Mouse (Mus musculus) heart, postnatal 0 days (tissue): Measurements from ENCODE around the gene Gm7030. TPM values are rescaled to one million over a fixed set of nuclear protein-coding genes. Genes with fewer than 3 reads are reported as not detected.
A peak's percentile ranks its signal among the peaks of the same experiment; 100 is the strongest.
"Not testable (repeated sequence)": the region's sequence is repeated elsewhere in the genome, so short reads cannot be mapped to it uniquely, and the experiment has no call there.

ENCODE experiments used
- ATAC-seq: fragments of 200-750 bp; cut with Nextera tagmentation; 2 replicates; pipeline ENCODE4 v1.8.0; 2017; ENCODE audit warnings: low read depth, moderate number of reproducible peaks, moderate library complexity; ENCODE audit not compliant: insufficient read depth
- DNase-seq: peaks from one replicate; pipeline ENCODE4 v3.0.0-alpha.2; 2016; ENCODE audit warnings: low spot score
- H3K27ac ChIP-seq: fragments of 300-500 bp; sonication (generic); 2 replicates; pipeline ENCODE4 v1.5.1; 2014; ENCODE audit warnings: low read depth, mild to moderate bottlenecking
- H3K27me3 ChIP-seq: fragments of 300-500 bp; sonication (generic); 2 replicates; pipeline ENCODE4 v1.6.1; 2014; ENCODE audit warnings: low read length, mixed read lengths; ENCODE audit not compliant: control insufficient read depth, insufficient read depth
- H3K36me3 ChIP-seq: fragments of 300-500 bp; sonication (generic); replicated peaks from 2 replicates; pipeline ENCODE4 v1.6.1; 2014; ENCODE audit warnings: low read length, mixed read lengths; ENCODE audit not compliant: control insufficient read depth, insufficient read depth
- H3K4me1 ChIP-seq: fragments of 300-500 bp; sonication (generic); 2 replicates; pipeline ENCODE4 v1.6.1; 2014; ENCODE audit warnings: antibody characterized with exemption; ENCODE audit not compliant: control insufficient read depth, insufficient read depth
- H3K4me2 ChIP-seq: fragments of 300-500 bp; sonication (generic); 2 replicates; pipeline ENCODE4 v1.6.1; 2014; ENCODE audit warnings: low read depth, mild to moderate bottlenecking, low read length, moderate library complexity
- H3K4me3 ChIP-seq: fragments of 300-500 bp; sonication (generic); 2 replicates; pipeline ENCODE4 v1.5.1; 2014; ENCODE audit warnings: low read depth, low read length
- H3K9ac ChIP-seq: fragments of 300-500 bp; sonication (generic); replicated peaks from 2 replicates; pipeline ENCODE4 v1.6.1; 2014; ENCODE audit warnings: low read depth, low read length, mixed read lengths
- H3K9me3 ChIP-seq: fragments of 300-500 bp; sonication (generic); replicated peaks from 2 replicates; pipeline ENCODE4 v1.6.1; 2016; ENCODE audit warnings: low read length; ENCODE audit not compliant: control insufficient read depth
- CTCF ChIP-seq: IDR thresholded peaks from 2 replicates; pipeline ENCODE4 v1.5.1; 2016; ENCODE audit warnings: antibody characterized with exemption, control low read depth, low read depth
- EP300 ChIP-seq: IDR thresholded peaks from 2 replicates; pipeline ENCODE4 v1.6.1; 2016; ENCODE audit warnings: antibody characterized with exemption, low read depth
- WGBS: fragments of 180-500 bp; shearing (Covaris S2); extraction: QIAGEN DNeasy Blood & Tissue Kit; methylation state at CpG from one replicate; pipeline ENCODE4 v1.1.7; 2014; 5-methylcytosine and 5-hydroxymethylcytosine counted together
- polyA plus RNA-seq: library from polyadenylated mRNA; unstranded; fragments of >200 nt; fragmentation: Nextera tagmentation; extraction: Ambion mirVana; gene quantifications from 2 replicates; pipeline ENCODE4 v1.2.1, GENCODE M21; 2015
- total RNA-seq: library from RNA; depleted of rRNA; stranded (reverse); fragments of >200 nt; gene quantifications from 2 replicates; pipeline ENCODE4 v1.2.3, GENCODE M21; 2014; ENCODE audit warnings: low replicate concordance

The Gm7030 gene
- total and polyA plus RNA-seq, 2 experiments from 2014 or later = not detected

- not testable (repeated sequence) for H3K9me3 ChIP-seq, H3K36me3 ChIP-seq, DNase-seq, ATAC-seq, H3K27ac ChIP-seq, H3K4me1 ChIP-seq, H3K4me2 ChIP-seq, H3K4me3 ChIP-seq, H3K9ac ChIP-seq
- H3K27me3 ChIP-seq = 0 out of 2 replicates have a peak, but pooled peaks cover 10% of the 10 kb centered on the region
Measured at GRCm38 (mm10) chr17:36135421-36136231, 6.4 kb upstream of the Gm7030 start.

DNA sequence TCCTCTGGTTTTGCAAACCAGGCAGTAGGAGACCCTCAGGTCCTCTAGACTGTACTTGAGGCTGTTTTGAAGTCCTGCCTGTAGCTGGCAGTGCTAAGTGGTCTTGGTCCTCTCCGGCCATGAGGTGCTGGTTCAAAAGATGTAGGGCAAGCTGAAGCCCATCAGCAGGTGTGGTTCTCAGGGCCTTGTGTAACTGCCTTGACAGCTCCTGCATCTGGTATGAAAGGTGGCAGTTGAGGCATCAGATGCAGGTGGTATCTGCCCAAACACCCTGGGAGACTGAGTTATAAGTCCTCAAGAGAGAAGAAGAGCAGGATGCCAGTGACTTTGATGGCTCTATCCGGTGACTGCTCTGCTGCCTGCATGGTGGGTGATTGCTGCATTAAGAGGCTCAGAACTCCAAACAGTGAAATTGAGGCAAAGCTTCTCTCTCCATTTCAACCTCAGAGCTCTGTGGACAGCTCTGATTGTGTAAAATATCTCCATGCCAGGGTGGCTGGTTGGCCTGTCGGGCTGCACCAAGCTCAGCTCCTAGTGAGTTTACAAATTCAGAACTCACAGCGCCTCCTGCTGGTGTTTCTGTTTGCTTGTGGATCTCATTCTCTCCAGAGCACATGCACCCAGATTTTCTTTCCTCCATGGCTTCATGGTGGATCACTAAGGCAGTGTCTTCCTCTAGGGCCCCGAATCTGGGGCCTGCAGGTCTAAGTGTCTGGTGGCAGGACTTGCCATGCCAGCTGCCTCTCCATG lies 2.5 kb upstream of the Gm7030 start:
- no peaks in the 10 kb centered on the region for H3K9me3 ChIP-seq
- ATAC-seq = no peak
- no peak overlapping the region for H3K4me3 ChIP-seq
- no peaks in the 10 kb centered on the region for H3K4me1 ChIP-seq
- TF ChIP-seq EP300 = no peak
- TF ChIP-seq CTCF = no peak
- H3K27ac ChIP-seq = no peak overlapping the region
- 60% methylated on average over 5 of the region's 5 CpGs for WGBS
- H3K9ac ChIP-seq = no peak overlapping the region
- H3K36me3 ChIP-seq = no peaks in the 10 kb centered on the region
- DNase-seq = no peak
- H3K4me2 ChIP-seq = no peak overlapping the region
- peaks cover 6% of the 10 kb centered on the region; the same call in 1 of the 2 replicates for H3K27me3 ChIP-seq

DNA sequence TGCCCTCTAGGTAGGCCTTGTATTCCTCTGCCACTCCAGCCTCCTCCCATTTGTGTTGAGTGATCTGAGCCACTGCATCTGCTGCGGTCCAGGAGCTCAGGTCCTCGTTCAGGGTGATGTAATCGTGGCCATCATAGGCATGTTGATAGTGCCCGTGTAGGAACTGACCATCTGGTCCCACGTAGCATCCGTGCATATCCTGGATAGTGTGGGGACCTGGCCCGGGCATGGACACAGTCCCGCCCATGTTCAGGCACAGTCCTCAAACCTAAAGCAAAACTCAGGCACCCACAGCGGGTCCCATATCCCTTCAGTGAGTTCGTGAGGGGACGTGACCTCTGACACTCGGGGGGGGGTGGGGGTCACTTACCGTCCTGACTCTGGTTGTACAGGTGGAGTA lies 700 bp downstream of the Gm7030 start:
- not testable (repeated sequence) for DNase-seq, ATAC-seq, H3K27me3 ChIP-seq, H3K27ac ChIP-seq, H3K9ac ChIP-seq, H3K9me3 ChIP-seq, H3K4me3 ChIP-seq, H3K4me1 ChIP-seq, H3K4me2 ChIP-seq, H3K36me3 ChIP-seq
- WGBS = 48% methylated on average over 10 of the region's 13 CpGs

DNA sequence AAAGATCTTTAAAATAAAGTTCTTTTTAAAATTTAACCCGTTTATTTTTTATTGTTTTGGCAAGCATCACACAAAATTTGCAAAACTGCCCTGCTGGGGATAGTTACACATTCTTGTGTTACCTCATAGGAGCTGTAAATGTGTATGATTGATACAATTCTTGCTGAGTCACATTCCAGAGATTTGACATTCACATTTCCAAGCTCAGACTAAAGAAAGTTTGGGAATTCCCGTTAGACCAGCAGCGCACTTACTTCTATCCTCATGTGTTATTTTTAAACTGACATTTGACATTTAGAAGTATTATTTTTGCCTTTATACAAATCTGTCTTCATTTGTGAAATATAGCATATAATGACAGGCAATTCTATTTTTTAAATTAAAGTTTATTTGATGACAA lies 5.1 kb downstream of the Gm7030 start:
- H3K4me2 ChIP-seq = not testable (repeated sequence)
- WGBS = 67% methylated on average over 3 of the region's 3 CpGs

DNA sequence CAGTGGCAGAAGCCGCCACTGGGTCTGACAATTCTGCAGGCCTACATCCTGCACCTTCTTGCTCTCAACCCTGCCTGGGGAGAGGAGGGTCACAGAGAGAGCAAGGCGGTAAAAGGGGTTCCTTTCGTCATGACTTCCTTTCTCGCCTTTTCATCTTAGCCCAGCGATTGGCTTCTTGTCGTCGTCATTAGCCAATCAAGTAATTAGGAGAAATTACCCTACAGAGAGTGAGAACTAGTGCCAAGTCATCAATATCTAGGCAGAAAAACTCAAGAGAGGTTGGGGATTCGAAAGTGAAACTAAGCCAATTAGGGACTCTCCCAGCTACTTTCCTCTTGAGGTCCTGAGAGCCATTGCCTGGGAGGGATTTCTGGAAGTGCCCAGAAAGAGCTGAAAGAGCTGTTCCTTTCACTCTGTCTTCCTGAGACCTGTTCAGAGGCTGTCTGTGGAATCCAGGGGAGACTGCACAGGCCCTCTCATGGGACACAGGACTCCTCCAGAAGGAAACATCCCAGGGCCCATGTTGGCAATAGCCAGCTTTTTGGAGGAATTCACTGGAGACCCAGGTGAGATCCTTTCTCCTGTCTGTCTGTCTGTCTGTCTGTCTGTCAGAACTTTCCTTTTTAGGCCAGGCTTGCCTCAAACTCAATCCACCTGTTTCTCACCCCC lies 7.7 kb downstream of the Gm7030 start, which contains the start of gene Gm19684:
Gm19684 (plus strand) TSS at position 327 of the 669 bp plus-strand sequence.
- not testable (repeated sequence) for H3K9ac ChIP-seq, H3K36me3 ChIP-seq, H3K27ac ChIP-seq, H3K9me3 ChIP-seq, H3K4me1 ChIP-seq
- peak within 1 kb of the TSS; percentile 49 for H3K4me2 ChIP-seq
- peak; percentile 70 for ATAC-seq
- WGBS = 5% methylated on average over 8 of the region's 8 CpGs
- H3K4me3 ChIP-seq = peak within 1 kb of the TSS; percentile 38
- H3K27me3 ChIP-seq = peaks cover 19% of the 10 kb centered on the region
- peak; percentile 69 for DNase-seq

More for the DNA sequence above, 5.1 kb downstream of the Gm7030 start:
- peaks cover 18% of the 10 kb centered on the region for H3K27me3 ChIP-seq
- not testable (repeated sequence) for H3K27ac ChIP-seq, DNase-seq, H3K4me3 ChIP-seq, H3K4me1 ChIP-seq, H3K36me3 ChIP-seq, ATAC-seq, H3K9ac ChIP-seq, H3K9me3 ChIP-seq

DNA sequence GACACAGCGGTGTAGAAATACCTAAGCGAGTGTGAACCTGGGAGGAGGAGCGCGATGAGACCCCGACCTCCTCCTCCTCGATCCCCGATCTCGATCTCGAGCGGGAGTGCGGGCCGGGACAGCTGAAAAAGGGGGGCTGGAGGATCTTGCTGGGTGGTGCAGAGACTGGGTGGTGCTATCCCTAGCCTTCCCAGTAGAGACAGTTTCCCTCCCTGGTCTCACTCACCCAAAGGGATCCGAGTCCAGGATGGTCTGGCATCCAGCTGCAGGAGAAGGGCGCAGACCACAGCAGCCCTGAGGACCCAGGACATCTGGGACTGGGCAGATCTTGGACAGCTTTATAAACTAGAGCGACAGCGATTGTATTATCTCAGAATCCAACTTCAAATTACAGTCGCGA lies 8.4 kb downstream of the Gm7030 start:
- H3K27me3 ChIP-seq = peaks cover 19% of the 10 kb centered on the region
- H3K36me3 ChIP-seq, H3K4me1 ChIP-seq, H3K9me3 ChIP-seq, H3K9ac ChIP-seq, DNase-seq, H3K27ac ChIP-seq: not testable (repeated sequence)
- peak overlapping the region; percentile 49 for H3K4me2 ChIP-seq
- ATAC-seq = peak; percentile 39; the same call in 1 of the 2 replicates
- WGBS = 16% methylated on average over 18 of the region's 18 CpGs
- peak overlapping the region; percentile 38 for H3K4me3 ChIP-seq

DNA sequence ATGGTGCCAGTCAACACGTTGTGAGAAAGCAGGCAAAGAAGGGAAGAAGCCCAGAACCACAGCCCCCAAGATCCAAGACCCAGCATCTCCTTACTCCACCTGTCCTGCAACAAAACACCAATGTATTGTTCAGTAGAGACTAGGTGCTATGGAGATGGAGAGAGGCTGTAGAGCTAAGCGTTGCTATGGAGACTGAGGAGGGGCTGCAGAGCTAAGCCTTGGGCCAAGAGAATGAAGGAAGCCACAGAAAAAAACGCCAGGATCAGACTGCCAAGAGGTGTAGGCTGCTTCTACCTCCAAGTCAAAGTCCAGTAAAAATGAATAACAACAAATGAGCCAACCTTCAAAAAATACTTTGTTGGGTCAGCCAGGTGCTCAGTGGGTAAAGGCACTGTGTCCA lies 12.7 kb downstream of the Gm7030 start:
- not testable (repeated sequence) for H3K4me2 ChIP-seq, H3K4me1 ChIP-seq, DNase-seq, H3K27ac ChIP-seq, H3K36me3 ChIP-seq, H3K9me3 ChIP-seq, H3K4me3 ChIP-seq, H3K9ac ChIP-seq, ATAC-seq
- WGBS = 25% methylated on average over 3 of the region's 3 CpGs
- peaks cover 14% of the 10 kb centered on the region for H3K27me3 ChIP-seq
